Mouse (Mus musculus) ZHBTc4 (cell line): ENCODE measurements around the gene Ankmy1.
A peak's percentile ranks its signal among the peaks of the same experiment; 100 is the strongest.

ENCODE experiments used
- DNase-seq: peaks from one replicate; pipeline ENCODE4 v3.0.0-alpha.2; 2011; ENCODE audit warnings: low read depth, low spot score

The Ankmy1 gene

GRCm38 (mm10) chr1:92911721-92912138 is 9.0 kb upstream of the Ankmy1 start:
- DNase-seq, result no peak

GRCm38 (mm10) chr1:92910925-92911720 is 8.4 kb upstream of the Ankmy1 start:
- peak; percentile 71 for DNase-seq

DNA sequence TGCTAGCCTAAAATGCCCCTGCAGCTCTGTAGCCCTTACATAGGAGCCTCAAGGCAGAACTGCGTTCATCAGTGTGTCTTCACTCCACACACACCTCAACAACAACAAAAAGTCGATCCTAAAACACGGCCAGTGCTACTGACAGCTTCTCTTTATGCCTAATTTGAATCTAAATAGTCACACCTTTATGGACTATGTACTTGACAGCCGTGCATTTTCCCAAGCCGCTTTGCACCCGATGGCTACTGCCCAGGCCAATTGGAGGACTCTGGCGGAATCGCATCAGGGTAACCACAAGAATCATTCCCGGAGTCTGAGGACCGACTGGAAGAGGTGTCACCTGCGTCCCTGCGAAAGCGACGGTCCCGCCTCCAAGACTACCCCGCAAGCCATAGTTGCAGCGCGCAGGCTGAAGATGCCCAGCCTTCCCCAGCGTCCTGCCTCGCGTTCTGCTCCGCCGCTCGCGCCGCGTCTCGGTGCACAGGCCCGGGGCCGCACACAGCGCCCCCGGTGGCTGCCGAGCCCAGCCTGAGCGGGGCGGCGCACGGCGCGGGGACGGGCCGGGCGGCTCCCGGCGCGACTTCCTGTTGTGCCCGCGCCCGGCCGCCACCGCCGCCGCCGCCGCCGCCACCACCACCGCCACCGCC is 7.7 kb upstream of the Ankmy1 start, which contains the start of gene Rnpepl1:
Gene Rnpepl1 (plus strand): TSS at position 545 of the 647 bp plus-strand sequence.
- peak; percentile 81 for DNase-seq

GRCm38 (mm10) chr1:92909068-92909467 is 6.4 kb upstream of the Ankmy1 start:
- DNase-seq, result peak; percentile 83

- no peak for DNase-seq
Observed at GRCm38 (mm10) chr1:92908664-92909063, 6.0 kb upstream of the Ankmy1 start.

DNA sequence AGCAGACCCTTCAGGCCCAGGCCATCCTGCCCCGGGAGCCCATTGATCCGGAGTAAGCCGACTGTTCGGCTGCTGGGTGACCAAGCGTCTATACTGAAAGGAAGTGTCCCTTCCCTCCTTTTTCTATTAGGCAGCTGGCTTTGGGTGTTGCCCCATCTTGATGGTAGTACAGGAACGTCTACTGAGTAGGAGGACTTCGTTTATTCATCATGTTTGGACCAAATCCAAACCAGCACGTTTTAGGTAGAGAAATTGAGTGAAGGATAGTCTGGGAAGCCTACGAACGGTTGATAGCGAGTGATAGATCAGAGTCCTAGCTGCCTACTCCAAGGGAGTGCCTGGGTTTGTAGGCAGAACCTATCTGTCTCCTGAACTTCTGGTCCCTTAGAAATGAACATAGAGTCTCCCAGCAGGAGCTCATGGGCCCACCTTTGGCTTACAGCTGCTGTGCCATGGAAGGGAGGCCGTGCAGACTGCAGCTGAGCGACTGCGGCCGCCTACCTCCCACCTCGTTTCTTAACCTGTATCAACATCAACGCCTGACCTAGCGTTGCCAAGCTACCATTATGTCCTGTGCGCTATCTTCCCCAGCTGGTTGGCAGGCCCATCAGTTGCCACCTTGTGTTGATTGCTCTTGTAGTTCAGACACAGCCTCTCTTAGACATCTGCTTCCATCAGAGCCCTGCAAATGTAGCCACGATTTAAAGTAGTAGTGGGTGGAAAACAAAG is 5.1 kb upstream of the Ankmy1 start:
- DNase-seq, result no peak

DNA sequence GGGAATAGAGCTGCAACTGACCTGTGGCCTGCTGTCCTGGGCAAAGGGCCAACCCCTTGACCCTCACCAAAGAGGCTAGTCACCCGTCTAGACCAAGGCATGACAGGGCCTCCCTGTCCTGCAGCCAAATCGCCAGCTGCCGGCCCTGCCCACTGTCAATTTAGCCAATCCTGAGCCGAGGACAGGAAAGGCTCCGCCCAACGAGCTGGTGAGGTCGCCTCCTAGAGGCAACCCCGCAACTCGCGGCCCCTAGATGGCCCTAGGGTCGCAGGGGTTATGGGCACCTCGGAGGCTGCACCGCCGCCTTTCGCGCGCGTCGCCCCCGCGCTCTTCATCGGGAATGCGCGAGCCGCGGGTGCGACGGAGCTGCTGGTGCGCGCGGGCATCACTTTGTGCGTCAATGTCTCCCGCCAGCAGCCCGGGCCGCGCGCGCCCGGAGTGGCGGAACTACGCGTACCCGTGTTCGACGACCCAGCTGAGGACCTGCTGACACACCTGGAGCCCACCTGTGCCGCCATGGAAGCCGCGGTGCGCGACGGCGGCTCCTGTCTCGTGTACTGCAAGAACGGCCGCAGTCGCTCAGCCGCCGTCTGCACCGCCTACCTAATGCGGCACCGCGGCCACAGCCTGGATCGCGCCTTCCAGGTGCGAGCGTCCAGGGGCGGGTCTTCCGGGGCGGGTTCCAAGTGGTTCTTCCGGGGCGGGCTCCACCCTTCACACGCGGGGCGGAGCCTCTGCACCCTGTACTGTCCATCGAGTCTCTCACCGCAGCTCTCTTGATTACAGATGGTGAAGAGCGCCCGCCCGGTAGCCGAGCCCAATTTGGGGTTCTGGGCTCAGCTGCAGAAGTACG is 4.3 kb upstream of the Ankmy1 start, which contains the start of gene Dusp28:
Gene Dusp28 (plus strand): TSS at position 203 of the 853 bp plus-strand sequence.
- peak; percentile 96 for DNase-seq

DNA sequence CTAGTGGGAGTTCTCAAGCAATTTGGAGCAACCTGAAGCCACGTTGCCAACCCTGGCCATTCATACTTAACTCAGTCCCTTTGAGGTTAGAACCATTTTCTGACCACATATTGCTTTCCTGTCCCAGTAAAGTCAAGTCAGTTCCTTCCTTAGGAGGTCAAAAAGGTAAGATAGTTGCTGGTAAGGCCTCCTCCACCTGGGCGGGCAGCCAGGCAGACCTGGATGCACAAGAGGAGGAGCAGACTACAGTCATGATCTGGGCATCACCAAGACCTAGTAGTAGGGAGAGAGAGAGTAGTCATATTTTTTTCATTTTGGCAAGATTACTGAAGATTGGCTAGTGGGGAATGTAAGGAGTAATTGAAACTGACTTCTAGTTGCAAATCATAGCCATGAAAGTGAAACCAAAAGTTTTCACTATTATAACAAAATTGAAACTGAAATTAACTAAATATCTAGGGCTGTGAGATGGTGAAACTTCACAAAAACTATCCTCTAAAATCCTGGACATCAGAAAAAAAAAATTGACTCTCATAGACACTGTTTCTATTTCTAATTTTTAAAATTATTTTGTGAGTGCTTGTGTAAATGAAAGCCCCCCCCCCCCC is 3.1 kb upstream of the Ankmy1 start:
- DNase-seq, result no peak

GRCm38 (mm10) chr1:92903627-92904026 is 921 bp upstream of the Ankmy1 start:
- no peak for DNase-seq

- peak; percentile 94 for DNase-seq
Observed at GRCm38 (mm10) chr1:92895089-92895488, 7.6 kb downstream of the Ankmy1 start.

GRCm38 (mm10) chr1:92893896-92894295 is 8.8 kb downstream of the Ankmy1 start:
- no peak for DNase-seq

- DNase-seq, result no peak
Observed at GRCm38 (mm10) chr1:92892791-92893190, 9.9 kb downstream of the Ankmy1 start.

- DNase-seq, result peak; percentile 94
Observed at GRCm38 (mm10) chr1:92888901-92889655, 13.6 kb downstream of the Ankmy1 start.

DNA sequence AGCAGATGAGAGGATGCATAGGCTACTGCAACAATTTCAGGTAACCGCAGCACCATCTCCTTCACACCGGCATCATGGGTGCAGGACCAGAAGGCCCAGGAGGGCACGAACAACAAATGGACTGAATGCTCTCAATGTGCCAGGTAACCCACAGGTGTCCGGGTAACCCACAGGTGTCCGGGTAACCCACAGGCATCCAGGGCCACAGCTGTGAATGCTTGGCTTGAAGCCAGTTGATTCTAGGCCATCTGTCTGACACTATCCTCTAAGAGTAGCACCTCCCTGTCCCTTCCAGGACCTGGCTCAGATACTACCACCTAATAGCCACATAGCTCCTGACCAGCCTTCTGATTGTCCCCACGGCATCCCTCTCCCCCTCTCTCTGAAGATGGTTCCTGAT is 20.7 kb downstream of the Ankmy1 start:
- DNase-seq, result no peak

DNA sequence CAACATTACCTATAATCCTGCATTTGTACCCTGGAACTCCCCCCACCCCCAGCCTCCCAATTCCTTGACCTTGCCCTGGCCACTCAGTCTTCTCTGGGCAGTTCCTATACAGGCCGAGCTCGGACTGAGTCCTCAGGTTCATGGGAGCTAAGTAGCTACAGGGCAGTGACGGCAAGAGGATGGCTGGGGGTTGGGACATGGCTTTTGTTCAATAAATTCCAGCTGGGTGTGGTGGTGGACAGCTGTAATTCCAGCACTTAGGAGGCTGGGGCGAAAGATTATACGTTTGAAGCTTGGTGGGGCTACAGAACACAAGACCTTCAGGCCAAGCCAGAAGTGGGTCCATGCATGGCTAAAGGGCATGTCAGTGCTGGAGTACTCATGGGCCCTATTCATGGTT is 22.6 kb downstream of the Ankmy1 start:
- DNase-seq, result no peak

DNA sequence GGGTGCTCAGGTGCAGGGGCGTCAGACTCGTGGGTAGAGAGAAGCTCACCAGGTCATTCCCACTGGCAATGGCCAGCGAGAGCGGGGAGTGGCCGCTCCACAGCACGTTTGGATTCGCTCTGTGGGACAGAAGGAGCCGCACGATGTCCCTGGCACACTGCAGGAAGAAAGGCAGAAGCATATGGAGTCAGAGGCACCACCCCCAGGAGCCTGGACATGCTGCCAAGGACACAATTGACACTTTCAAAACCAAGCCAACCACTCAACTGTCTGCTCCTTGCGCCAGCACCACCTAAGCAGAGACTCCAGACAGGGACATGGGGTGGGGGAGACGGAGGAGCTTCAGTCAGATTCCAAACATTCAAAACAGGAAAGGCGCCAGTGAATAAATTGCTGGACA is 23.4 kb downstream of the Ankmy1 start:
- DNase-seq, result no peak

DNA sequence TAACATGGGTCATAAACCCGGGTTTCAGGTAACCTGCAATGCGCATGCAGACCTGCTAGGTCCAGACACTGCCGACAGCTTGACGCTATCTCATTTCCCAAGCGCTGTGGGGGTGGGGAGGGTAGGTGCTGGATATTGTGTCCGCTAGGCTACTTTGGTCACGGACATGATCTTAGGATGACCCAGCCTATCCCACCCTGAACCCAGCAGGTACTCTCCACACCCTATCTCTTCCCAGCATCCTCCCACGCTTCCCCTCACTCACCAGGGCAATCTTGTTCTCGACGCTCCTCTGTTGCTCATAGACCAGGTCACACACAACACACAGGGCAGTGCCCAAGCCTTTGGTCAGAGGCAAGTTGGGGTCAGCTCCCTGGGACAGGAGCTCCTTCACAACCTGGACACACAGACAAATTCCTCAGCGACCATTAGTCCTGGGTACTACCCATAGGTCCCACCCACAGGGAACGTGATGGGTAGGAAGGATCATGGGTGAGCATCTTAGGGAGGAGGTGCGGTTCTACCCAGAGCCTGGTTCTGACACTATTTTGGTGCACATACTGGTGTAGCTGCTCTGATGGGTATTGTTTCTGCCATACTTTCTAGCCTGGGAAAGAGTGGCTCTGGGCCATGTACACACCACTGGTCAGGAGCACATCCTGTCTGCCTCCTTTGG is 24.5 kb downstream of the Ankmy1 start:
- no peak for DNase-seq

- no peak for DNase-seq
Observed at GRCm38 (mm10) chr1:92877431-92877978, 25.2 kb downstream of the Ankmy1 start.
